Mouse (Mus musculus): Measurements from ENCODE around the gene Nqo1.

The Nqo1 gene

DNA sequence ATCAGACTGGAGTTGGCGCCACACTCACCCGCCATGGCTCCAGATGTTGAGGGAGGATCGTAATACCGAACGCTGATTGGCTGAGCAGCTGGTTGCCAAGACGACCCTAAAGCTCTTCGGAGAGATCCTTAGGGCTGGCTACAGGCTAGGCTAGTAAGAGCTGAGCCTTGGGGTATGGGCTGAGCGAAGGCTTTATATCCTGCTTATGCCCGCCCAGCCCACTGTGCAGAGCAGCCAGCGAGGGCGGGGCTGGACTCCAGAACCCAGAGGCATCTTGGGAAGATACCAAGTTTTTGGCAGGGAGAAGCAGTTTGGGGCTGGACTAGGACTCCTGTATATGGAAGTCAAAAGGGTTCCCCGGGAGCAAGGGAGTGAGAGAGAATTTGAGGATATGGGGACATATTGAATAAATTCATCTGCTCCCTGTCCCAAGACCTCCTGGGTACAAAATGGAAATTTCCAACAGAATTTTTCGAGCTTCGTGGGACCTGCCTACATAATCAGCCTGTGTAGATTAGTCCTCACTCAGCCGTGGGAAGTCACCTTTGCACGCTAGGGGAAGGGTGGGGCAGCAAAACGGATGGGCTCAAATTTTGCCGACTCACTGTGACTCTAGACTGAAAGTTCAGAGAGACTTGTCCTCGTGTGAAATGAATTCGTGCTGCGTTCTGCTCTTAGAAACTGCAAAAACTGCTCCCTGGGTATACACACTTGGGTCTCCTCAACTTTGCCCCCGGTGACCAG lies at the start of gene Nqo1:
Nqo1 (minus strand) TSS at position 169 of the 744 bp plus-strand sequence.
- peak; percentile 100 for DNase-seq (ENCODE audit: low read depth, low spot score)

DNA sequence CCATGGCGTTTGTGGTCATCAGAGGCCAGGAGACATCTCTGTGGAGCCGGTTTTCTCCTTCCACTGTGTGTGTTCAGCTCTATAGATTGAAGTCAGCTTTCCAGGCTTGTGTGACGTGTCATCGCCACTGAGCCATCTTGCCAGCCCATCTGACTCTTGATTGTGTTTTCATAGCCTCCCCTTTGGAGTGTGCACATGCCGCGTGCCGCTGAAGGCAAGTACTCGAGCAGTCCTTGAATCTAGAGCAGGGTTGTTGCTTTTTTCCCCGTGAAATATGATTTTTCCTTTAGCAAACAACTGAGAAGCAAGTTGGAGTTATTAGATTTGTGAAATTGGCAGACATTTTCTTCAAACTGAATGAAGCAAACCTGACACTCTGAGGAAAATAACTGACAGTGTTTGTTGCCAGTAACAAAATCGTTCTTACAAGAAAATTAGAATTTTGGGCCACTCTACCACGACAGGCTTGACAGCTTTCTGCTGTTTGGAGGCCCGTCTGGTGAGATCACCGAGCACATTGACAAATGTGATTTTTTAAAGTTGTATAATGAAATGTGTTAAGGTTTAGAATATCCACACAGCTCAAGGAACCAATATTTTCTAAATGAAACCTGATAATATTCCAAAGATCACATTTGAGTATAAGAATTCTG lies 48.5 kb upstream of the Nqo1 start:
- no peak for DNase-seq (ENCODE audit: low read depth, low spot score)

DNA sequence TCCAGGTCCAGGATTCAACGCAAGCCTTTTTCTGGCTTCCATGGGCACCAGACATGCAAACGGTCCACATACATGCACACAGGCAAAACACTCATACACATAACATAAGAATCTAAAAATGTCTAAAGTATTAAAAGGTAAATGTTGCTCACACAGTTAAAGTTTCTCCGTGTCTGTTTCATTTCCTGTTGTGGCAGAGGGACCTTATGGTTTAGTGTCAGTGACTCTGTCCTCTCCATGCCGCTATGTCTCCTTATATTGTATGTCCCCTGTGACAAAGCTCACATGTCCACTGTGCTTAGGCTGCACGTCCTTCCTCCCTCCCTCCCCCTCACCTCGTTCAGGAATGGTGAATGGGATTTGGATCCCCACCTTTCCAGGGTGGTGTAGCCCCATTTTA lies 46.6 kb upstream of the Nqo1 start:
- no peak for DNase-seq (ENCODE audit: low read depth, low spot score)

DNA sequence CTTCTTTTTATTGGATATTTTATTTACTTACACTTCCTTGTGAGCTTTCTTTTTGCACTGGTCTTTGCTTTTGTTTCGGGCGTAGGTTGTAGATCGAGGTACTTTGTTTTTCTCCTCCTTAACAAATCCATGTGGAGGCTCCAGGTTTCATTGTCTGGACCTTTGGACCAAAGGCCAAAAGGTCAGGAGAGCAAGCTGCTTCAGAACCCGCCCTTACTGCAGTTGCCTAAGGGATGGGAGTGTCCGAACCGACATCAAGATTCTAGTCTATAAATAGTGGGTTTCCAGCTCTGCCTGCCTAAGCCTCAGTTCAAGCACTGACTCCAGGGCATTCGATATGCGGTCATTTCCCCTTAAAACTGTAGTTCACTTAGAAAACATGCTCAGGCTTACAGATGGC lies 46.1 kb upstream of the Nqo1 start:
- no peak for DNase-seq (ENCODE audit: low read depth, low spot score)

DNA sequence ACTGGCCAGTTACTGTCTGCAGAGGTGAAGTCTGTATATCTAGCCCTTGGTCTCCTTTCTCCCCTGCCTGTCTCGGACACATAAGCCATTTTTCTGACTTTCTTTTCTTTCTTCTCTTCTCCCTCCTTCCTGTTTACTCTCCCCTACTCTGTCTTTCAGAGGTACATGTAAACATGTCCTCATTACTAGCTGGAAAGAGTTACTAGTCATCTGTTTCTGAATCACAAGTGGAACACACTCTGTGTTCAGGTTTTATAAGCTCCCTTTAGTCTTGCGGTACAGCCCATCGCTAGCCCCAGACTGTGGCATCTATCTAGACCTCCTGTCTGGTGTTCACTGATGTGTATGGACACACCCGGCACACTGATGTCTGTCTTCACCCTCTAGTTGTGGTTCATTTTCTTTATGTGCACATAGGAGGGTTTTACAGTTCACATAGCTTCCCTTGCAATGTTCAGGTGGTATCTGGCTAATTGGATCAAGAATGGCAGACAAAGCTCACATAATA lies 45.4 kb upstream of the Nqo1 start:
- DNase-seq (ENCODE audit: low read depth, low spot score) = no peak

DNA sequence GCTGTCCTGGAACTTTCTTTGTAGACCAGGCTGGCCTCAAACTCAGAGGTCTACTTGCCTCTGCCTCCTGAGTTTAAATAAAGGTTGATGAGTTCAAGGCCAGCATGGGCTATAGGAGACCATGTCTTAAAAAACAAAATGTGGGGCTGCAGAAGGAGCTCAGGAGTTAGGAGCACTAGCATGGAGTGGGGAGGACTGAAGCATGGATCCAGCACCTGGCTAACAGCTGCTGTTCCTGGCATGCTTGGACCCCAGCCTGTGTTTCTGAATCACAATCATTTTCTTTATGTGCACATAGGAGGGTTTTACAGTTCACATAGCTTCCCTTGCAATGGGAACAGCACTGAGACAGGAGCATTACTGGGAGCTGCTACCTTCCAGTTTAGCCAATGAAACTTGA lies 44.7 kb upstream of the Nqo1 start:
- no peak for DNase-seq (ENCODE audit: low read depth, low spot score)

DNA sequence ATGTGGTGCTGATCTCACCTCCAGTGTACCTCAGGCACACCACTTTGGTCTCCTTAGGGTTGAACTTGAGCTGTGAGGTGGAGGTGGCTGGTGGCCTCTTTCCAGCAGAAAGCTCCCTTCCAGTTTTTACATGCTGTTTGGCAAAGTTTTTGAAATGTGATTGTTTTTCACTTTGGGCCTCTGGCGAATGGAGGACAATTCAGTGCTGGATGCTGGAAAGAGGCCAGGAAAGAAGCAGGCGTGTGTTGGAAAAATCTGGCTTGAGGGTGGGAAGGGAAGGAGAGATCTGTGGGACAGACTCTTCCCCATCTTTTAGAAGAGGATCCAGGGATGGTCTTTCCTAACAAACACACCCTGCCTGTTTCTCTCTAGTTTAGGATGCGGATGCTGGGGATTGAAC lies 41.6 kb upstream of the Nqo1 start:
- DNase-seq (ENCODE audit: low read depth, low spot score) = no peak

DNA sequence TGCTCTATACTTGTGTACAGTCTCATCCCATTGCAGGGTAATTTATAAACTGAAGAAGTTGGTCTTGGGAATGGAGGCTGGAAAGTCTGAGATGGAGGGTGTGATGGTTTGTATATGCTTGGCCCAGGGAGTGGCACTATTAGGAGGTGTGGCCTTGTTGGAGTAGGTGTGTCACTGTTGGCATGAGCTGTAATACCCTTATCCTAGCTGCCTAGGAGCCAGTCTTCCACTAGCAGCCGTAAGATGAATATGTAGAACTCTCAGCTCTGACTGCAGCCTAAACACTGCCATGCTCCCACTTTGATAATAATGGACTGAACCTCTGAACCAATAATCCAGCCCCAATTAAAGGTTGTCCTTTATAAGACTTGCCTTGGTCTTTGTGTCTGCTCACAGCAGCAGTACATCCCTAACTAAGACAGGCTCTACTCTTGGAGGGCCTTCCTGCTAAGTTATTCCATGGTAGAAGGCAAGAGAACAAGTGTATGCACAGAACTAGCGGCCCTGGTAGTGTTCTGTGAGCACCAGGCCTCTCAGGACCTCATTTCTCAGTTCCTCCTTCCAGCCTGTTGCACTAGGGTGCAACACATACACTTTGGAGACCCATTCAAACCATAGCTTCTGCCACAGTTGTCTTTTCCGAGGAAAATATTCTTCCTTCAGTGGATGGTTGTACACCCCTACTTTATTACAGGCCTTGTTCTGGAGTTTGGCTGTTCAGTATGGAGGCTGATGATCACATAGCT lies 37.0 kb upstream of the Nqo1 start:
- no peak for DNase-seq (ENCODE audit: low read depth, low spot score)

DNA sequence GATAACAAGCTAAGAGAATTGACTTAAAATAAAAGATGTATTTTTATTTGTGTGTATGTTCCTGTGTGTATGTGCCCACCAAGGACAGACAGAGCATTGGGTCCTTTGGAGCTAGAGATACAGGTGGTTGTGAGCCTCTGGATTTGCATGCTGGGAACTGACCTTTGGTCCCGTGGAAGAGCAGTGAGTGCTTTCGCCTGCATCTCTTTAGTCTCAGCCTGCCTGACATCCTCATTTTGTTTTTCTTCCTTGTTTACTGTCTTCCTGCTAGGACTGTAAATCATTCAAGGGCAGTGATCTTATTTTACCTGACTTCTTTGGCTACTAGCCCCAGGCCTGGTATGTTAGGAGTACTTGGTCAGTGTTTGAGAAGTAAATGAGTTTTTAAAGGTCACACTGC lies 34.7 kb upstream of the Nqo1 start:
- DNase-seq (ENCODE audit: low read depth, low spot score) = no peak

DNA sequence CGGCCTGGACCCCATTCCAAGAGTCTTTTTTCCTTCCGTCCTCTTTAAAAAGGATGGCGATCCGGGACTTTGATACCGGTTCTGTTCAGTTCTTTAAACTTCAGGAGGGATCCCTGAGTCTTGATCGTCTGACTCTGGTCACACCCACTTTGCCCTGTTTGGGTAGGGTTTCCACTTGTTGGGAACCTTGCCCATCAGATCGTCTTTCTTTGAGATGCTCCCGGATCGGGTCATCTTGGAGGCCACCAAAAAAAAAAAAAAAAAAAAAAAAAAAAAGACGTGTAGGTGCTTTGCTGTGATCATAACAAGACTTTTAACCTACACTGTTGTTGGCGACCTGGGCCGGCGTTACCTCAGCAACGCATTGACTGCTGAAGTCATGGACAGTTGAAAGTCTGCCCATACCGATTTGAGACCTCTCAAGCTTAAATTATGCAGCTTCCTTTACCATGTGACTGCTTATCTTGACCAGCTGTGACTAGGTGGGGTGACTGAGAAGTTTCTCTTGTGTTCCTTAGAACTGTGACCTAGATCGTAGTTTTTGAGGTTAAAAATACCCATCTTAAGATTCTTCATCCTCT lies 33.9 kb upstream of the Nqo1 start:
- DNase-seq (ENCODE audit: low read depth, low spot score) = peak; percentile 90

DNA sequence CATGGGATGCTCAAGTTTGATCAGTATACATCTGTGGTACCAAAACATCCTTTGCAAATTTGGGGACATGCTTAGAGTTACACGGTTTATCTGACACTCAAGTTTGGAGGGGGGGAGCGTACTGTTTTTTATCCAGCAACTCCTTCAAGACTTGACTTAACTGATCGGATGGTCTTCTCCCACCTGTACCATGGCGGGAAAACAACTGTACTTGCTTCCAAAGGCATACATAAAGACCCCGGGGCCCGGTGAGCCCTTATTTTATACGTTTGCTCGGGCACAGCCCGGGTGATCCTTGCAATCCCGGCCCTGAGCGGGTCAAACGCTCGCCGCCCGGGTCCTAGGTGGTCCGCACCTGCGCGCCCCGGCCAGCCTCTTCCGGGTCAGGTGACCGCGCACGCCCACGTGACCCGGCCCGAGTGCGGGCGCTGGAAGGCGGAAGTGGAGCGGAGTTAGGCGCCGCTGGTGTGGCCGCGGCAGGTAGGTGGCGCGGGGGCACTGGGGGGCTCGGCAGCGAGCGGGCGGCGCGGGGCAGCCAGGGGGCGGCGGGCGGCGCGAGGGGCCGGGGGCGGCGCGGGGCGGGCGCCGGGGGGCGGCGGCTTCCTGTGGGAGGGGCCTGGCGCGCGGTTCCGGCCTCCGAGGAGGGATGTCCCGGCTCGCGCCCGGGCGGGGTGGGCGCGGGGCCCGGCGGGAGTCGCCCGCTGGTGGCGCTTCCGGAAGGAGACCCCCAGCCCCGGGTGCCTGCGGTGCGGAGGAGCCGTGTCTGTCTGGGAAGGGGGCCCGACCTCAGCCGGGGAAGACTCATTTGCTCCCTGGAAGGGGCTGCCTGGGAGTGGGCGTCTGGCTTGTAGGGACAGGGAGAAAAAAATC lies 33.2 kb upstream of the Nqo1 start, which contains the start of gene Wwp2:
Wwp2 (plus strand) TSS at position 404 of the 870 bp plus-strand sequence.
- DNase-seq (ENCODE audit: low read depth, low spot score) = peak; percentile 71

DNA sequence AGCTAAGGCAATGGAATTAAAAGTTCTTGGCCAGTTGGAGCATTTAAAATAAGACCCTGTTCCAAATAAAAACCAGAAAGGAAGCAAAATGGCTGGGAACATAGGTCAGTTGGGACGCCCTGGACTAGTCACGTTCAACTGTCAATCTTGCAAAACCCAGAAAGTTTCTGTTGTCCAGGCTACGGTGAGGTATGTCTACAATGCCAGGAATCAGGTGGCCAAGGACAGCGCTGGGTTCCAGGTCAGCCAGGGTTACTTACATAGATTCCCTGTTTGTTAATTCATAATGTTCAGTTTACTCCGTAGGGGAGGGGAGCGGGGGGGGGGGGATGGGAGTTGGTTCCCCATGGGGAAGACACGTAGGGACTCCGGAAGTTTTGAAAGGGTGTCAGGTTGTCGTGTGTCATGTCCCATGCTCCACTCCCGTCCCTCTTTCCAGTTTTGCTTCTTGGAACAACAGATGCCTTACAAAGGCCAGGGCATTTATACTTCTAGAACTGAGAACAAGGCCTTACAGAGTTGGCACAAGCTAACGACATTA lies 32.5 kb upstream of the Nqo1 start:
- no peak for DNase-seq (ENCODE audit: low read depth, low spot score)

DNA sequence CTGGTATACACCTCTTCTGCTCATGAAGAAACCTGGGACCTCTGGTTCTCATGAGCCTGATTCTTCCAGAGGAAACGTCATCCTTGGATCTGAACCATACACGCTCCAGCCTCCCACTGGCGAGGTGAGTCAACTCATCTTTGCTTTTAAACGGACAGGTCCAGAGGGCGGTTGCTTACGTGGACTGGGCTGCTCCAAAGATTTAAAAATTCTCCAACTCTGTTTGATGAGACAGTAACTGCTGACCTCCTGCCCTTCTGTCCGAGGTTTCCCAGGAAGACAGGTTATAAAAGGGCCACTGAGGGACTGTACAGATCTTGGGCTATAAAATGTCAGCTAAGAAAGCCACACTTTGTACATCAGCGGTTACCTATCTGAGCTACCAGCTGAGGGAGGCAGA lies 27.8 kb upstream of the Nqo1 start:
- DNase-seq (ENCODE audit: low read depth, low spot score) = no peak

DNA sequence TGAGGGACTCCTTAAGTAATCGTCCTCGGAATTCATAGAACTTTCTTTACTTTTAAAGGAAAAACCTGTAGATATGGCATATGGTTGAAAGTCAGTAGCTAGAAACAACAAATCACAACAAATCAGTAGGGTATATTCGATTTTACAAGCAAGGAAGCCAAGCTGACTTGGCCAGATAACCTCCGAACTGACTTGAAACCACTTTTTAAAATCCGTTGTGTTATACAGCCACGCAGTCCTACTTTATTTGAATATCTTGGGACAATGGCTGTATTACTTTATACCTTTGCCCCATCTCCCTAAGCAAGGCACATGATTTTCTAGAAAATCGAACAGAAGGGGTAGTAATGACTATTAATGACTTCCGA lies 22.2 kb upstream of the Nqo1 start:
- no peak for DNase-seq (ENCODE audit: low read depth, low spot score)

DNA sequence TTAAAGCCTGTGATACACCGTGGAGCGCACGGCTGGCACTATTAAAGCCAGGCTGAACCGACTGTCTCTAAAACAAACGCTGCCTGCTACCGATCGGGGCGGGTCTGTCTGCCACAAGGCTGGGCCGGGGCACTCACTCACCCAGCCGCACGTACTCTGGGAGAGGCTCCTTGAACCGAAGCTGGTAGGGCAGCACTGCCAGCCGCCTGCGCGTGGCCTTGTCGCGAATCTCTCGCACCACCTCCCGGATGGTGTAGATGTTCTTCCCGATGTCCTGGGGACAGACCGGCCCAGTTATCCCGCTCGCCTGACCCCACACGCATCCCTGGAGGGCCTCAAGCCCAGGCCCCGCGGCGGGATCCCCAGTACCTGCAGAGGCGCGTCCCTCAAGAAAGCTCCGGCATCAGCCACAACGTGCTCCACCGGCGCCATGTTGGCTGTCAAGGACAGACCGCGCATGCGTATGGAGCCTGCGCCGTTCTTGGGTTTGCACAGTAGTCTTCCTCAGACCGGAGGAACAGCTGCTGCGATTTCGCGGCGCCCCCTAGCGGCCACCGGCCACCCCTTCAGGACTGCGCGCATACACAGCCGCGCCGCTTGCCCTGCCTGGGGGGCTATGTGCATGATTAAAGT lies 21.7 kb upstream of the Nqo1 start, which contains the start of gene Nob1:
Nob1 (minus strand) TSS at position 455 of the 633 bp plus-strand sequence.
- peak; percentile 99 for DNase-seq (ENCODE audit: low read depth, low spot score)

DNA sequence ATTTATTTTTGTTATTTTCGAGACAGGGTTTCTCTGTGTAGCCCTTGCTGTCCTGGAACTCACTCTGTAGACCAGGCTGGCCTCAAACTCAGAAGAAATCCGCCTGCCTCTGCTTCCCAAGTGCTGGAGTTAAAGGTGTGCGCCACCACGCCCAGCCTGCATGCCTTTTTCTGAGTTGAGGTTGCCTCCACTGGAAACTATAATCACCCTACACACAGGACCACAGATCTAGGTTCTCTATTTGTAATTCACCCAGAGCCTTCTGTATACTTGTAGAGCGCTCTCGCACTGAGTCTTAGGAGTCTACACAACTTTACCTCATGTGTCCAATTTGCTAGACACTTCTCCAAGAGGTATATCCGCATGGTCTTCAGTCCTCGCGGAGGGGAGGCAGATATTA lies 21.2 kb upstream of the Nqo1 start:
- DNase-seq (ENCODE audit: low read depth, low spot score) = no peak

DNA sequence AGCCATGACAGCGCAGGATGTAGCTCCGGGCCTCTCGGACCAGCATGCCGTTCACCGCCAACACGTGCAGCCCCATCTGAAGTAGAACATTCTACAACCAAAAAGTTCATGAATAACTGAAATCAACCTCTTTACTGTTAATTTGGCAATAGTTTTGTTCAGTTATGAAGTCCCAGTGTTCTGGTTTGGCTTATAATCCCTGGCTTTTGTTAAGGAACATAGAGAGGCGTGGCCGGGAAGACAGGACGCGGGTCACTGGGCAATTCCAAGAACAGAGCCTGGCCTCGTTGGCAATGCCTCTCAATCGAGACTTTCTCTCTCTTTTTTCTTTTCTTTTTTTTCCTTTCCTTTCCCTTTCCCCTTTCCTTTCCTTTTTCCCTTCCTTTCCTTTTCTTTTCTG lies 14.0 kb upstream of the Nqo1 start:
- DNase-seq (ENCODE audit: low read depth, low spot score) = no peak

DNA sequence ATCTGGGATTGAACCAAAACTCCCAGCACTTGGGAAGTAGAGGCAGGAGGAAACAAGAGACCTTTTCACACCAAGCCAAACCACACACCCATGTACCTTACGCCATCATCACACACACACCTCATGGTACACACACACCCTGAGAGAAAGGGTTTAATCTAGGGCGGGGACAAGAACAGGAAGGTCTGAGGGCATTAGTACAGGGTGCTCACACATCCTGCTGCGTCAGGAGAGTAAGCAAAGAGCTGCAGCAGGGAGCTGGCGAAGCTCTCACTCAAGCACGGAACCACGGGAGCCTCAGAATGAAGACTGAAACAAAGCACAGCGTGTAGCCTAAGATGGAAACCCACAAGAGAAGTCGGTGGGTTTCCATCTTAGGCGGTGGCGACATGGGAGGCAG lies 10.9 kb upstream of the Nqo1 start:
- no peak for DNase-seq (ENCODE audit: low read depth, low spot score)

DNA sequence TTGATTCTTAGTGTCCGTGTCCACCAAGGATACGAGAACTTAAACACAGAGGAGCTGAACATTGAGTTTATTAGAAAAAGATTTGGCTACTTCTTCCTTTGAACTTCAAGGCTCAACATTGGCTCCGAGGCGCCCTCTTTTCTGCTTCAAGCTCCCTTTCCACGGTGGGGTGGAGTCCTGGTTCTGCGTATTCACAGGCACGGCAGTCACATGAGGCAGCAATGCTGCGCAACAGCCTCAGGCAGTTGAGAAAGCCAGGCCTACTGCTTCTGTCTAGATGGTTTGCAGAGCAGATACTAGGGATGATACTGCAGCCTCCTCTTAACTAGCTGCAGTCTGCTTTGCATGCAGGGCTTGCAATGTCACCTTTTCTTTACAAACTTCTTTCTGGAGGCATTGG lies 9.5 kb upstream of the Nqo1 start:
- no peak for DNase-seq (ENCODE audit: low read depth, low spot score)

DNA sequence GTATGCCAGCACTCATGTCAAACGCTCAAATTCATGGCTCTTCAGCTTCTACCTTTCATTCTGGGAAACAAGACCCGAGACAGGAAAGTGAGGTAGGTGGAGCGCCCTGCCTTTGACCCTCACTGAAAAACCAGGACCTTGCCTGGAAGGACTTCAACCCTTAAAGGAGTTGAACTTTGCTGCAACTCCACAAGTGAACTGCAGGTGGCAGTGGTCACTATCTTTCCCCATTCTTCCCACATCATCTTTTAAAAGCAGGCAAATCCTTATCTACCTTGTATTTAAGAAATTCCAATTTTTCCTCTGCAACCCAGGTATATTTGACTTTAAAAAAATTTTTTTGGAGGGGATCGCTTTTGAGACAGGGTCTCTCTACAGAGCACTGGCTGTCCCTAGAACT lies 8.4 kb upstream of the Nqo1 start:
- DNase-seq (ENCODE audit: low read depth, low spot score) = peak; percentile 88
